Mouse (Mus musculus): ENCODE measurements at regions not wholly inside any gene's neighbourhood (a gene's known extent, or its start where the extent isn't known, plus 50 kb on each side); places are given as distances from the start of the nearest gene placed in this dataset.
"Not testable (repeated sequence)": the region's sequence is repeated elsewhere in the genome, so short reads cannot be mapped to it uniquely, and the experiment has no call there.

- DNase-seq, result peak; percentile 32
These were observed 304.3 kb upstream of the Chordc1 start for GRCm38 (mm10) chr9:17987606-17988005.

GRCm38 (mm10) chr9:18002557-18002956 lies 289.4 kb upstream of the Chordc1 start:
- no peak for DNase-seq

GRCm38 (mm10) chr9:18041346-18041745 lies 250.6 kb upstream of the Chordc1 start:
- DNase-seq, result no peak

- not testable (repeated sequence) for DNase-seq
These were observed 249.3 kb upstream of the Chordc1 start for GRCm38 (mm10) chr9:18042636-18043035.

- no peak for DNase-seq
These were observed 215.0 kb upstream of the Chordc1 start for GRCm38 (mm10) chr9:18076942-18077341.

- not testable (repeated sequence) for DNase-seq
These were observed 213.5 kb upstream of the Chordc1 start for GRCm38 (mm10) chr9:18078446-18078845.

- DNase-seq, result not testable (repeated sequence)
These were observed 212.8 kb upstream of the Chordc1 start for GRCm38 (mm10) chr9:18079120-18079519.

Measured in adrenal gland, postnatal 14 days (tissue).